Mouse (Mus musculus) heart, embryonic 12.5 days (tissue): Measurements from ENCODE around the gene Krtcap3. TPM values are rescaled to one million over a fixed set of nuclear protein-coding genes. Genes with fewer than 3 reads are reported as not detected.

Experiments used
- ATAC-seq: fragments of 200-750 bp; cut with Nextera tagmentation; 2 replicates; pipeline ENCODE4 v1.8.0; 2017; ENCODE audit warnings: moderate TSS enrichment, moderate library complexity; ENCODE audit not compliant: insufficient number of reproducible peaks, low FRiP score
- H3K27ac ChIP-seq: fragments of 300-500 bp; sonication (generic); 2 replicates; pipeline ENCODE4 v1.5.1; 2016; ENCODE audit warnings: mild to moderate bottlenecking, moderate library complexity; ENCODE audit not compliant: poor library complexity, severe bottlenecking
- H3K27me3 ChIP-seq: fragments of 300-500 bp; sonication (generic); replicated peaks from 2 replicates; pipeline ENCODE4 v1.6.1; 2016; ENCODE audit warnings: mild to moderate bottlenecking, moderate library complexity
- H3K36me3 ChIP-seq: fragments of 300-500 bp; sonication (generic); 2 replicates; pipeline ENCODE4 v1.6.1; 2016; ENCODE audit warnings: mild to moderate bottlenecking, moderate library complexity
- H3K4me1 ChIP-seq: fragments of 300-500 bp; sonication (generic); replicated peaks from 2 replicates; pipeline ENCODE4 v1.6.1; 2016; ENCODE audit warnings: mild to moderate bottlenecking
- H3K4me2 ChIP-seq: fragments of 300-500 bp; sonication (generic); 2 replicates; pipeline ENCODE4 v1.6.1; 2016; ENCODE audit warnings: mild to moderate bottlenecking, moderate library complexity
- H3K4me3 ChIP-seq: fragments of 300-500 bp; sonication (generic); 2 replicates; pipeline ENCODE4 v1.5.1; 2016; ENCODE audit warnings: mild to moderate bottlenecking
- H3K9ac ChIP-seq: fragments of 300-500 bp; sonication (generic); 2 replicates; pipeline ENCODE4 v1.6.1; 2016; ENCODE audit warnings: mild to moderate bottlenecking, moderate library complexity
- H3K9me3 ChIP-seq: fragments of 300-500 bp; sonication (generic); replicated peaks from 2 replicates; pipeline ENCODE4 v1.6.1; 2016; ENCODE audit warnings: mild to moderate bottlenecking, moderate library complexity
- WGBS: fragments of 180-500 bp; shearing (Covaris S2); methylation state at CpG from one replicate; pipeline ENCODE4 v1.1.7; 2016; 5-methylcytosine and 5-hydroxymethylcytosine counted together
- polyA plus RNA-seq: library from polyadenylated mRNA; unstranded; fragments of >200 nt; fragmentation: Nextera tagmentation; extraction: Ambion mirVana; gene quantifications from 2 replicates; pipeline ENCODE4 v1.2.1, GENCODE M21; 2016

Gene Krtcap3
- polyA plus RNA-seq, 1 experiment from 2014 or later: 7.5 TPM

DNA sequence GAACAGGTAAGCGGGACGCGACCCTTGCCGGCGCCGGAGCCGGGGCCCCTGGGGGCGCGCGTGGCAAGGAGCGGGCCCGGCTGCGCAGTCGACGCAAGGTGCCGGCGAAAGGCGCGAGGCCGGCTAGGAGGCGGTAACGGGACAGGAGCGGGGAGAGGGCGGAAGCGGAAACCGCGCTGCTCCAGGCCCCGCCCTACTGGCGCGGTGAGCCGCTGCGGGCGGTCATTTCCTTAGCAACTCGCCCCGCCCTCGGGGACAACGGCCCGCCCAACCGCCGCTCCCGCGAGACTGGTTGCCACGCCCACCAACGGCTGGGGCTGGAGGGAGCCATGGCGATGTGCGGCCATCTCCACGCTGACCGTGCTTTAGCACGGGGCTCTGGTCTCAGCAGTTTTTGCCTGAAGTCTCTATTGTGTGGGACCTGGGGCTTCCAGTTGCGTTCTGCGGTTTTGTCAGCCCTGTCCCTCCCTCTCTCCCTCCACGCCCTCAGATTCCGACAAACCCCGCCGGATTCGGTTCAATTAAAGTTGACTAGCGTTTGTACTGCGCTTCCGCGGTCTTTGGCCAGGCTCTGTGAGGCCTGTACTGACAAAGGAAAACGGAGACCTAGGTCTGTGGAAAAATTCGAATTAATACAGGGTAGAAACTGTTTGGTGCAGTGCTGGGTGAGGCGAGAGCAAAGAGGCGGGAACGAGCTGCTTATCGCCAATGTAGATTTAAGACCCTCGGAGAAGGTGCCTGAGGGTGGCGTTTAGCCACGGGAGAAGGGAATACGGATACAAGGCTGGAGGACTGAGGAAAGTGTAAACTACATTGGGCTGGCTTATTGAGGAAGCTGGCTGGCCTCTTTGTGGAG lies 30.8 kb upstream of the Krtcap3 start, which contains the start of gene Ppm1g:
Ppm1g (minus strand) TSS at position 240 of the 856 bp plus-strand sequence.
- Histone ChIP-seq H3K27me3 (no peaks in the 10 kb centered on the region), H3K9ac (peak within 1 kb of the TSS; percentile 96), H3K4me3 (peak within 1 kb of the TSS; percentile 97), H3K4me2 (peak within 1 kb of the TSS; percentile 86), H3K4me1 (peaks cover 10% of the 10 kb centered on the region), H3K27ac (peak within 1 kb of the TSS; percentile 91), H3K9me3 (no peaks in the 10 kb centered on the region), H3K36me3 (no peaks in the 10 kb centered on the region)
- WGBS: under 1% methylated on average over 70 of the region's 70 CpGs
- ATAC-seq: peak; percentile 97

- Histone ChIP-seq H3K4me2 (peak overlapping the region; percentile 86), H3K4me1 (peaks cover 10% of the 10 kb centered on the region), H3K27me3 (no peaks in the 10 kb centered on the region), H3K4me3 (peak overlapping the region; percentile 97), H3K36me3 (no peaks in the 10 kb centered on the region), H3K9ac (peak overlapping the region; percentile 80), H3K9me3 (no peaks in the 10 kb centered on the region), H3K27ac (peak overlapping the region; percentile 91)
- ATAC-seq: no peak
- 14% methylated on average over 11 of the region's 11 CpGs for WGBS
Measured at GRCm38 (mm10) chr5:31221304-31221945, 30.1 kb upstream of the Krtcap3 start.

DNA sequence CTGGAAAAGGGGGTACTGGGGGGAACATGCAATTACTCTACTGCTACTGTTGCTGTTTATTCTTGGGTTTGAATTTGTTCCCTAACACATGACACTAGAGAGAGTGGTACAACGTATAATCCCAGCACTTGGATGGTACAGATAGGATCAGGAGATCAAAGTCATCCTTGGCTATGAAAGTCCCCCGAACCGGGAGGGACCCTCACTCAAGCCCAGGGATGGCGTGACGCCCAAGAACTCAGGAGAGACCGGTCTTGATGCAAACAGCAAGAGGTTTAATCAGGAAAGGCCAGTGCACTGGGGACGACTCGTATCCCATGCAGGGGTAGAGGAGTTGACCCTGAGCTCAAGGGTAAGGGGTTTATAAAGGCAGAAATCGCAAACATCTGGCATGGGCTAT lies 28.8 kb upstream of the Krtcap3 start:
- no peaks in the 10 kb centered on the region for H3K27me3 ChIP-seq
- H3K4me3 ChIP-seq: no peak overlapping the region
- peaks cover 7% of the 10 kb centered on the region for H3K4me1 ChIP-seq
- H3K27ac ChIP-seq: no peak overlapping the region
- 90% methylated on average over 9 of the region's 9 CpGs for WGBS
- ATAC-seq: no peak
- H3K9me3 ChIP-seq: no peaks in the 10 kb centered on the region
- no peak overlapping the region for H3K9ac ChIP-seq
- no peaks in the 10 kb centered on the region for H3K36me3 ChIP-seq
- H3K4me2 ChIP-seq: no peak overlapping the region

GRCm38 (mm10) chr5:31226641-31227040 lies 24.9 kb upstream of the Krtcap3 start:
- Histone ChIP-seq H3K4me1 (no peaks in the 10 kb centered on the region), H3K27me3 (no peaks in the 10 kb centered on the region), H3K27ac (no peak overlapping the region), H3K4me3 (no peak overlapping the region), H3K9ac (no peak overlapping the region), H3K4me2 (no peak overlapping the region), H3K9me3 (no peaks in the 10 kb centered on the region), H3K36me3 (no peaks in the 10 kb centered on the region)
- no peak for ATAC-seq
- 54% methylated on average over 1 of the region's 1 CpGs for WGBS

DNA sequence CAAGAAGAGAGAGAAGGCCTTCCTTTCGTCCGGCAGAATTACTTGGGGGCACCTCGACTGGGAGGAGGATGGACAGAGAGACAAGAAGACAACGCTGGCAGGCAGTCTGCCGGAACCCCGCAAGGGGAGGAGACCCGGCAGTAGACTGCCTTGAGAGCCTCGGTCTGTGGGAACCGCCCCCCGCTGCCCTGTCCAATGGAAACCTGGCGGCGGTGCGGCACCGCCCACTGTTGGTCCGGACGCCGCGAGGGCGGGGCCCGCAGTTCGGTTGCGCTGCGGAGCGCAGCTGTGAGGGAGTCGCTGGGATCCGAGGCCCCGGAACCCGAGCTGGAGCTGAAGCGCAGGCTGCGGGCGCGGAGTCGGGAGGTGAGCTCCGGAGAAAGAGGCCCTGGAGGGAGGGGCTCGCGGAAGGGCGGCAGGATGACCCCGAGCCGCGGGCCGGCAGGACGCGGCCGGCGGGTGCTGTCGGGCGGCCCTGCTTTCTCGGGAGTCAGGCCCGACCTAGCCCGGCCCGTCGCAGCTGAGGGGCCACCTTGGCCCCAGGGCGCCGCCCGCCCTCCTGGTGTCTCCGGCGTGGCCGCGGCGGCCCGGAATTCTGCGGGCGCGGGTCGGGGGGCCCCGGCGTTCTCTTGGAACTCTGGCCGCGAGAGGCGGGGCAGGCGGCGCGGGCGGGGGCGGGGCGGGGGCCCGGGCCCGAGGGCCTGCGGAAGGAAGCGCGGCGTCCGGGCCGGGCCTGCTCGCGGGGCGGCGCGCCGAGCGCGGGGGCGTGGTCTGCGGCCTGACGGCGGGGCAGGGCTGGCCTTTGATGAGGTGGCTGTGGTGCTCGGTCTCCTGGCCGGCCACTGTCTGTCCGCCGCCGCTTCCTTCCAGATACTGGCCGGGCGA lies 10.6 kb upstream of the Krtcap3 start, which contains the start of the genes Nrbp1 and Gm9970:
Nrbp1 (plus strand) TSS at position 228 of the 885 bp plus-strand sequence.
Gm9970 (minus strand) TSS at position 596 of the 885 bp plus-strand sequence.
- peaks cover 24% of the 10 kb centered on the region for H3K36me3 ChIP-seq
- whole genome bisulfite sequencing: under 1% methylated on average over 102 of the region's 103 CpGs

GRCm38 (mm10) chr5:31241522-31242034 lies 9.9 kb upstream of the Krtcap3 start:
- Histone ChIP-seq H3K4me3 (peak overlapping the region; percentile 76), H3K9ac (peak overlapping the region; percentile 97), H3K36me3 (peaks cover 31% of the 10 kb centered on the region), H3K27me3 (no peaks in the 10 kb centered on the region), H3K4me1 (peaks cover 11% of the 10 kb centered on the region), H3K27ac (peak overlapping the region; percentile 98), H3K9me3 (no peaks in the 10 kb centered on the region), H3K4me2 (peak overlapping the region; percentile 85)
- under 1% methylated on average over 13 of the region's 13 CpGs for WGBS
- no peak for ATAC-seq

More for the DNA sequence above, 10.6 kb upstream of the Krtcap3 start, which contains the start of the genes Nrbp1 and Gm9970:
- H3K27me3 ChIP-seq: no peaks in the 10 kb centered on the region
- peak within 1 kb of the TSS; percentile 98 for H3K27ac ChIP-seq
- peak within 1 kb of the TSS; percentile 97 for H3K9ac ChIP-seq
- no peaks in the 10 kb centered on the region for H3K9me3 ChIP-seq
- H3K4me3 ChIP-seq: peak within 1 kb of the TSS; percentile 76
- ATAC-seq: peak; percentile 99
- H3K4me2 ChIP-seq: peak within 1 kb of the TSS; percentile 85
- H3K4me1 ChIP-seq: peaks cover 11% of the 10 kb centered on the region

DNA sequence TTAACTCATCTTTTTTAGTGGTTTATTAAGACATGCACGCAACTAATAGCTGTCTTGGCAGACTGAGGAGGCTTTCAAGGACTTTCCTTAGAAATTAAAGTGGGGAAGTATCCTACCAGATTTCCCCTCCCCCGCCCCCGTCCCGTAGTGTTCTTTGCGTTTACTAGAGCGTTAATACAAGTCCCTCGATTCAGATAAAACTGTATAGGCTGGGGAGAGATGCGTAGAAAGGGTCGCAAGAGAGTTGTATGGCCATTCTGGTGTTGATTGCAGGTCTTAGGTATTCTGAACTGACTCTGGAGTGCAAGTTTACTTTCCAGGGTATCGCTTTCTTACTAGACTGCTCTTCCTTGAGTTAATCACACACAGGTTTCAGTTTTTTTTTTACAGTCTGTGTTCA lies 9.3 kb upstream of the Krtcap3 start:
- H3K27ac ChIP-seq: peak overlapping the region; percentile 98
- WGBS: 21% methylated on average over 10 of the region's 10 CpGs
- no peaks in the 10 kb centered on the region for H3K27me3 ChIP-seq
- no peak for ATAC-seq
- peaks cover 36% of the 10 kb centered on the region for H3K36me3 ChIP-seq
- peak overlapping the region; percentile 76 for H3K4me3 ChIP-seq
- peak overlapping the region; percentile 97 for H3K9ac ChIP-seq
- H3K4me1 ChIP-seq: peaks cover 11% of the 10 kb centered on the region
- H3K9me3 ChIP-seq: no peaks in the 10 kb centered on the region
- H3K4me2 ChIP-seq: peak overlapping the region; percentile 85

DNA sequence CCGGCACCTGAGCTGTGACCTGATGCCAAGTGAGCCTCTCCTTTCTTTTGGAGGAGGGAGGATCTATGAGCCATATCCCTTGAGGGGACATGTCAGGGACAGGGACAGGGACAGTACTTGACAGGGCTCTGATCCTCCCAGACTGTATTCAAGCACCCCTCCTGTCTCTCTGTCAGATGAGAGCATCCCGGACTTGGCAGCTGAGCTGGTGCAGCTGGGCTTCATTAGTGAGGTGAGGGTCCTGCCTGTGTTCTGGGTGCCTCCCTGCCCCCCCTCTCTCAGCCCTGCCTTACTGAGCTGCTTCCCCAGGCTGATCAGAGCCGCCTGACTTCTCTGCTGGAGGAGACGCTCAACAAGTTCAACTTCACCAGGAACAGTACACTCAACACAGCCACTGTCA lies 775 bp upstream of the Krtcap3 start:
- Histone ChIP-seq H3K4me2 (peak overlapping the region; percentile 71; the same call in 1 of the 2 replicates), H3K9ac (no peak overlapping the region), H3K27me3 (no peaks in the 10 kb centered on the region), H3K4me3 (no peak overlapping the region), H3K36me3 (peaks cover 94% of the 10 kb centered on the region), H3K27ac (no peak overlapping the region; the same call in 1 of the 2 replicates), H3K9me3 (no peaks in the 10 kb centered on the region), H3K4me1 (peaks cover 52% of the 10 kb centered on the region)
- no peak for ATAC-seq
- 53% methylated on average over 4 of the region's 4 CpGs for WGBS

DNA sequence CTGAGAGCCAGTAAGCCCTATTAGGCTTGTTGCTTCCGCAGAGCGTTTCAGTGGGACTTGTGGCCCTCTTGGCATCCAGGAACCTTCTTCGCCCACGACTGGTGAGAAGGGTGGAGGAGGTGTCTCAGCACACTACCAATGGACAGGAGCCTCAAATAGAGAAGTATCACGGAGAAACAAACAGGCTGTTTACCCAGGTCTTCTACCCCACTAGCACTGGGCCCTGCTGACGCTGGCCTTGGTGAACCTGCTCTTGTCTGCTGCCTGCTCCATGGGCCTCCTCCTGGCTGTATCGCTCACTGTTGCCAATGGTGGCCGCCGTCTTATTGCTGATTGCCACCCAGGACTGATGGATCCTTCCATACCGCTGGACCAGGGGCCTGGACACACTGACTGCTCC lies 660 bp downstream of the Krtcap3 start:
- peaks cover 90% of the 10 kb centered on the region for H3K36me3 ChIP-seq
- peak overlapping the region; percentile 71 for H3K4me2 ChIP-seq

DNA sequence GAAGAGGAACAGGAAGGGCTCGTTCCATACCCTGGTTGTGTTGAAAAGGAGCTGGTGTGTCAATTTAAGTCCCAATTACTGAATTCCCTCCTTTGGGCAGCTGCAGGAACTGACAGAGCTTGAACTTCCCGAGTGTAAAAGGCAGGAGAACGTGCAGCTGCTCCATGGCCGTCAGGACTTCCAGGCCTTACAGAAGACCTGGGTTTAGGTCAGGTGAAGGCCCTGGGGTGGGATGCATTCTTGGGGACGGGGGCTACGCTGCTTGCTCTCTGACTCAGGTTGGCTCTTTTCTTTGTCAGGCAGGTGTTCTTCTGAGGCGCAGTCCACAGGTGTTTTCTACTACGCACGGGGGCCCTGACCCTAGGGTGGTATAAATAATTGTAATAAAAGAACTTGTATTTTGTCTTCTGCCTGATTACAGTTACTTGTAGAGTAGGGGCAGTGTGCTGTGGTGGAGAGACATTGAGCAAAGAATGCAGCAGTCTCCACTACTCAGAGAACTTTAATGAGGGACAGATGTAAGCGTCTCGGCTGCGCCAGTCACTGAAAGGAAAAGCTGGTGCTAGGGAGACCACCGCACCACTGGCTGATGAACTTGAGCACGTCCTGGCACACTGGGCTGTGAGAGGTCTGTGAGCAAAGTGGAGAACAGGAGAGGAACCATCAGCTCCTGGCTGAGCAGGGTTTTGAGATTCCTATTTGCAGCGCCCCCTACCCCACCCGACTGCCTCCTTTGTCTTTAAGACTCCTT lies 1.5 kb downstream of the Krtcap3 start:
- Histone ChIP-seq H3K4me3 (no peak overlapping the region), H3K27ac (no peak overlapping the region), H3K27me3 (no peaks in the 10 kb centered on the region), H3K36me3 (peaks cover 90% of the 10 kb centered on the region), H3K4me1 (peaks cover 52% of the 10 kb centered on the region), H3K9me3 (no peaks in the 10 kb centered on the region), H3K9ac (peak overlapping the region; percentile 55; the same call in 1 of the 2 replicates), H3K4me2 (no peak overlapping the region)
- 86% methylated on average over 16 of the region's 16 CpGs for WGBS
- no peak for ATAC-seq

More for the DNA sequence above, 660 bp downstream of the Krtcap3 start:
- 52% methylated on average over 10 of the region's 10 CpGs for whole genome bisulfite sequencing
- Histone ChIP-seq H3K4me1 (peaks cover 52% of the 10 kb centered on the region), H3K9me3 (no peaks in the 10 kb centered on the region), H3K27me3 (no peaks in the 10 kb centered on the region), H3K27ac (no peak overlapping the region), H3K9ac (peak overlapping the region; percentile 56; the same call in 1 of the 2 replicates), H3K4me3 (peak overlapping the region; percentile 36)
- ATAC-seq: no peak
